In genomic region chr5:121759921-121760320, GRCm38 (mm10) we compare ENCODE assay signal across 26 mouse cellular contexts. TPM values are rescaled to one million over a fixed set of nuclear protein-coding genes. Genes with fewer than 3 reads are reported as not detected.
DNase-seq lines count a peak whose midpoint lies in the region; ATAC-seq lines count a peak whose summit lies in the region.
"Had no signal": no experiment of that assay in that cellular context is flagged by ENCODE, and none has a peak within 500 bp of the region (broad histone marks: within the 10 kb centered on the region; RNA-seq: fewer than 3 reads in every experiment).

No protein-coding gene starts in this region.

- peaks cover 79% of the 10 kb centered on the region for H3K36me3 ChIP-seq in heart, embryonic 12.5 days
- H3K36me3 ChIP-seq in megakaryocyte, embryonic 14.5 days (replicated peaks; ENCODE audit: low read length), result peaks cover 92% of the 10 kb centered on the region

- H3K4me1 ChIP-seq in heart, embryonic 12.5 days (replicated peaks), result 0 out of 2 replicates have a peak, but pooled peaks cover 3% of the 10 kb centered on the region
- H3K4me1 ChIP-seq in megakaryocyte, embryonic 14.5 days, result peaks cover 71% of the 10 kb centered on the region
- H3K4me1 ChIP-seq: embryonic facial prominence, embryonic 12.5 days; embryonic facial prominence, embryonic 15.5 days; intestine, embryonic 15.5 days had no signal

- peak overlapping the region; percentile 11; the same call in 1 of the 2 replicates for H3K9ac ChIP-seq in heart, embryonic 12.5 days
- H3K9ac ChIP-seq: embryonic facial prominence, embryonic 12.5 days; embryonic facial prominence, embryonic 15.5 days; forebrain, postnatal 0 days; heart, embryonic 15.5 days; hindbrain, embryonic 13.5 days; intestine, embryonic 15.5 days had no signal

- no peak overlapping the region for H3K27ac ChIP-seq in heart, embryonic 12.5 days (ENCODE audit: poor library complexity, severe bottlenecking)
- H3K27ac ChIP-seq: embryonic facial prominence, embryonic 12.5 days; embryonic facial prominence, embryonic 15.5 days; heart, adult 2 months; heart, embryonic 15.5 days; hindbrain, embryonic 10.5 days; hindbrain, embryonic 13.5 days; intestine, embryonic 15.5 days had no signal

- 80% methylated on average over 4 of the region's 4 CpGs for WGBS in heart, embryonic 12.5 days

- no peak overlapping the region for H3K4me3 ChIP-seq in heart, embryonic 12.5 days
- peak overlapping the region; percentile 6 for H3K4me3 ChIP-seq in megakaryocyte, embryonic 14.5 days (replicated peaks)
- H3K4me3 ChIP-seq: embryonic facial prominence, embryonic 12.5 days; embryonic facial prominence, embryonic 15.5 days; heart, adult 2 months; heart, embryonic 15.5 days; hindbrain, embryonic 10.5 days; hindbrain, embryonic 13.5 days; intestine, embryonic 15.5 days had no signal

- peak; percentile 48 to 56 for DNase-seq in cerebellum, postnatal 10 days
- DNase-seq in cerebellum, postnatal 36 days, result no peak
- DNase-seq in heart, adult 9 months (ENCODE audit: low spot score in 2 of 2), result no peak
- DNase-seq: adrenal gland, adult 8-10 months; adrenal gland, postnatal 36 days; cerebellum, adult 9-11 months; forebrain, postnatal 0 days; gastrocnemius, postnatal 10 days; gastrocnemius, postnatal 36 days; heart, adult 2 months; heart, postnatal 10 days; heart, postnatal 36 days; kidney, adult 11 months had no signal

- no peaks in the 10 kb centered on the region for H3K27me3 ChIP-seq in heart, embryonic 12.5 days (replicated peaks)
- H3K27me3 ChIP-seq in megakaryocyte, embryonic 14.5 days (replicated peaks), result no peaks in the 10 kb centered on the region
- H3K27me3 ChIP-seq: embryonic facial prominence, embryonic 12.5 days; embryonic facial prominence, embryonic 15.5 days; heart, embryonic 15.5 days; hindbrain, embryonic 13.5 days; intestine, embryonic 15.5 days had no signal

- H3K4me2 ChIP-seq in heart, embryonic 12.5 days, result no peak overlapping the region
- H3K4me2 ChIP-seq: embryonic facial prominence, embryonic 12.5 days; embryonic facial prominence, embryonic 15.5 days; heart, embryonic 11.5 days; heart, embryonic 15.5 days; hindbrain, embryonic 13.5 days; intestine, embryonic 15.5 days had no signal

- H3K9me3 ChIP-seq in heart, embryonic 12.5 days (replicated peaks), result no peaks in the 10 kb centered on the region
- no peaks in the 10 kb centered on the region for H3K9me3 ChIP-seq in megakaryocyte, embryonic 14.5 days
- H3K9me3 ChIP-seq: embryonic facial prominence, embryonic 12.5 days; embryonic facial prominence, embryonic 15.5 days; heart, embryonic 15.5 days; hindbrain, embryonic 10.5 days; hindbrain, embryonic 13.5 days; intestine, embryonic 15.5 days had no signal

- ATAC-seq in heart, embryonic 12.5 days (ENCODE audit: insufficient number of reproducible peaks, low FRiP score), result no peak
- no peak for ATAC-seq in megakaryocyte, adult 5-6 weeks (ENCODE audit: poor library complexity, severe bottlenecking)
- ATAC-seq: CD4-positive, CD25-positive, alpha-beta regulatory T cell, adult 4 months; forebrain, embryonic 14.5 days; forebrain, postnatal 0 days; hindbrain, embryonic 16.5 days; intestine, embryonic 15.5 days had no signal

RNA-seq across cellular contexts. Expression of gene Atxn2, which starts 48.8 kb away (rescaled TPM):
- 82.4 and 83.2 TPM in 2 replicates for polyA plus RNA-seq in heart, embryonic 12.5 days (2016; fragmentation: Nextera tagmentation; extraction: Ambion mirVana)
- polyA plus RNA-seq in megakaryocyte, embryonic 14.5 days (2012; ENCODE audit: insufficient read depth, low replicate concordance), result 42.8 and 45.7 TPM in 2 replicates
- 46.3 and 50.9 TPM in 2 replicates for total RNA-seq in megakaryocyte, adult 5-6 weeks (2015)
- total RNA-seq in megakaryocyte, adult 5-6 weeks (2017), result 33.2 and 46.3 TPM in 2 replicates

Comparison
In these comparisons a context has a peak if more than half of its experiments do, and no peak if none do; other contexts are left out.
1. DNase-seq: peak in cerebellum, postnatal 10 days (2 of 2); none in cerebellum, postnatal 36 days (0 of 2) and heart, adult 9 months (0 of 2).